Comparison of ENCODE assay signal across 23 mouse cellular contexts in the genomic region with DNA sequence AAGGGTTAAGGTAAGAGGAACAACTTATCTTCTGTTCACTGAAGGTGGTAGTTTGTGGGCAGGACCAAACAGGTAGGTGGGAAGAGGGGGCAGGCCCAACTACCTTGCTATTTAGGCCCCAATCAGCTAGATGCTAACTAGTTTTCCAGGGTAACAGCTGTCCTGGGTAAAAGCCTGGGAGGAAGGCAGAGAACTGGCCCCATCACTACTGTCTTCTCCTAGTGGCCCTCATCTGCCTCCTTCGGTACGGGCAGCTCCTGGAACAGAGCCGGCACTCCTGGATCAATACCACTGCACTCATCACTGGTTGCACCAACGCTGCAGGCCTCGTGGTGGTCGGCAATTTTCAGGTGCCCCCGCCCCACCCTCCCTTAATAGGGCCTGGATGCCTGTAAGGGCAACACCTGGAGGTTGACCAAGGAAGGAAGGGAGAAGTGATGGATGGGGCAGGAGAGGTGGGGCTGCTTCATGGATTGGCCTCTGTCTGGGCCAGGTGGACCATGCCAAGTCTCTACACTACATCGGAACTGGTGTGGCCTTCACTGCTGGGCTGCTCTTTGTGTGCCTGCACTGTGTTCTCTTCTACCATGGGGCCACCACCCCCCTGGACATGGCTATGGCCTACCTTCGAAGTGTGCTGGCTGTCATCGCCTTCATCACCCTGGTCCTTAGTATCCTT. TPM values are rescaled to one million over a fixed set of nuclear protein-coding genes. Genes with fewer than 3 reads are reported as not detected.
A peak's percentile ranks its signal among the peaks of the same experiment; 100 is the strongest.
DNase-seq lines count a peak whose midpoint lies in the region; ATAC-seq and TF ChIP-seq lines count a peak whose summit lies in the region.
"Had no signal": no experiment of that assay in that cellular context is flagged by ENCODE, and none has a peak within 500 bp of the region (broad histone marks: within the 10 kb centered on the region; RNA-seq: fewer than 3 reads in every experiment).

No protein-coding gene starts in this region.

- H3K27ac ChIP-seq in kidney, adult 2 months (ENCODE audit: insufficient read depth, low read depth, low read length), result no peak overlapping the region
- H3K27ac ChIP-seq in kidney, embryonic 14.5 days (ENCODE audit: low read depth, low read length), result no peak overlapping the region
- peak overlapping the region; percentile 50; the same call in 1 of the 2 replicates for H3K27ac ChIP-seq in stomach, embryonic 16.5 days (ENCODE audit: low read length)
- no peak overlapping the region; the same call in 1 of the 2 replicates for H3K27ac ChIP-seq in stomach, postnatal 0 days (replicated peaks)
- H3K27ac ChIP-seq: embryonic facial prominence, embryonic 12.5 days; hindbrain, embryonic 15.5 days; kidney, embryonic 15.5 days; left cerebral cortex, adult 2 months; lung, embryonic 15.5 days had no signal

- no peak overlapping the region for H3K4me3 ChIP-seq in kidney, adult 2 months (ENCODE audit: insufficient read depth, low read depth, low read length)
- H3K4me3 ChIP-seq in kidney, embryonic 14.5 days (ENCODE audit: low read length), result no peak overlapping the region
- no peak overlapping the region for H3K4me3 ChIP-seq in stomach, embryonic 16.5 days (replicated peaks; ENCODE audit: low read length)
- H3K4me3 ChIP-seq in stomach, postnatal 0 days (ENCODE audit: low read depth, low read length), result no peak overlapping the region
- H3K4me3 ChIP-seq: embryonic facial prominence, embryonic 12.5 days; forebrain, embryonic 15.5 days; hindbrain, embryonic 15.5 days; intestine, embryonic 15.5 days; kidney, embryonic 15.5 days; left cerebral cortex, adult 2 months; lung, embryonic 15.5 days had no signal

- H3K4me2 ChIP-seq in kidney, embryonic 14.5 days (replicated peaks; ENCODE audit: low read depth, low read length), result no peak overlapping the region
- H3K4me2 ChIP-seq in stomach, embryonic 16.5 days (ENCODE audit: low read depth, low read length), result 0 out of 2 replicates have a peak overlapping the region, but pooled peaks have one; percentile 10
- H3K4me2 ChIP-seq in stomach, postnatal 0 days (replicated peaks; ENCODE audit: low read depth), result no peak overlapping the region
- H3K4me2 ChIP-seq: embryonic facial prominence, embryonic 12.5 days; forebrain, embryonic 15.5 days; hindbrain, embryonic 15.5 days; intestine, embryonic 15.5 days; kidney, embryonic 15.5 days; lung, embryonic 15.5 days had no signal

- H3K27me3 ChIP-seq in kidney, adult 2 months (replicated peaks; ENCODE audit: control insufficient read depth, insufficient read depth, low read length), result no peaks in the 10 kb centered on the region
- H3K27me3 ChIP-seq in kidney, embryonic 14.5 days (ENCODE audit: control insufficient read depth, insufficient read depth, low read length), result no peaks in the 10 kb centered on the region
- H3K27me3 ChIP-seq in stomach, embryonic 16.5 days (ENCODE audit: control insufficient read depth, insufficient read depth, low read length), result no peaks in the 10 kb centered on the region
- H3K27me3 ChIP-seq in stomach, postnatal 0 days (ENCODE audit: control insufficient read depth, insufficient read depth, low read length), result no peaks in the 10 kb centered on the region
- H3K27me3 ChIP-seq: embryonic facial prominence, embryonic 12.5 days; forebrain, embryonic 15.5 days; hindbrain, embryonic 15.5 days; intestine, embryonic 15.5 days; kidney, embryonic 15.5 days; lung, embryonic 15.5 days; Patski had no signal

- TF ChIP-seq CTCF in kidney, adult 2 months (conservative IDR thresholded peaks at IDR 0.05; ENCODE audit: insufficient read depth, insufficient read length, low read depth, low read length), result no peak
- TF ChIP-seq CTCF in stomach, postnatal 0 days (IDR thresholded peaks at IDR 0.05; ENCODE audit: low read depth), result no peak

- peaks cover 30% of the 10 kb centered on the region; the same call in 1 of the 2 replicates for H3K4me1 ChIP-seq in kidney, adult 2 months (ENCODE audit: control insufficient read depth, insufficient read depth, low read length)
- peaks cover 20% of the 10 kb centered on the region for H3K4me1 ChIP-seq in kidney, embryonic 14.5 days (ENCODE audit: control insufficient read depth, insufficient read depth, low read length)
- H3K4me1 ChIP-seq in stomach, embryonic 16.5 days (ENCODE audit: control insufficient read depth, insufficient read depth, low read length), result peaks cover 49% of the 10 kb centered on the region
- peaks cover 13% of the 10 kb centered on the region for H3K4me1 ChIP-seq in stomach, postnatal 0 days (replicated peaks; ENCODE audit: control insufficient read depth, insufficient read depth)

- H3K9ac ChIP-seq in kidney, embryonic 14.5 days (ENCODE audit: low read depth, low read length), result no peak overlapping the region
- no peak overlapping the region for H3K9ac ChIP-seq in stomach, embryonic 16.5 days (ENCODE audit: low read length)
- no peak overlapping the region for H3K9ac ChIP-seq in stomach, postnatal 0 days (ENCODE audit: low read length)
- H3K9ac ChIP-seq: forebrain, embryonic 15.5 days; hindbrain, embryonic 15.5 days; intestine, embryonic 15.5 days; kidney, embryonic 15.5 days; lung, embryonic 15.5 days had no signal

- H3K36me3 ChIP-seq in kidney, adult 2 months (ENCODE audit: control insufficient read depth, insufficient read depth, low read length), result peaks cover 7% of the 10 kb centered on the region; the same call in 1 of the 2 replicates
- peaks cover 28% of the 10 kb centered on the region for H3K36me3 ChIP-seq in kidney, embryonic 14.5 days (ENCODE audit: control insufficient read depth, insufficient read depth, low read length)
- 0 out of 2 replicates have a peak, but pooled peaks cover 11% of the 10 kb centered on the region for H3K36me3 ChIP-seq in stomach, embryonic 16.5 days (ENCODE audit: control insufficient read depth, insufficient read depth, low read length)
- 0 out of 2 replicates have a peak, but pooled peaks cover 4% of the 10 kb centered on the region for H3K36me3 ChIP-seq in stomach, postnatal 0 days (ENCODE audit: control insufficient read depth, insufficient read depth, low read length)
- H3K36me3 ChIP-seq: intestine, embryonic 15.5 days had no signal

- peak; percentile 47 for TF ChIP-seq POLR2A in kidney, adult 2 months (IDR thresholded peaks at IDR 0.05; ENCODE audit: low read depth, low read length)

- H3K9me3 ChIP-seq in kidney, embryonic 14.5 days (ENCODE audit: control insufficient read depth, low read length), result no peaks in the 10 kb centered on the region
- no peaks in the 10 kb centered on the region for H3K9me3 ChIP-seq in stomach, embryonic 16.5 days (replicated peaks; ENCODE audit: control insufficient read depth, low read length)
- no peaks in the 10 kb centered on the region for H3K9me3 ChIP-seq in stomach, postnatal 0 days (ENCODE audit: control insufficient read depth, low read length)
- H3K9me3 ChIP-seq: embryonic facial prominence, embryonic 12.5 days; forebrain, embryonic 15.5 days; hindbrain, embryonic 15.5 days; intestine, embryonic 15.5 days; kidney, embryonic 15.5 days; lung, embryonic 15.5 days had no signal

- WGBS in kidney, adult 2 months, result 75% methylated on average over 10 of the region's 10 CpGs
- WGBS in kidney, embryonic 14.5 days, result 89% methylated on average over 10 of the region's 10 CpGs
- 81% methylated on average over 10 of the region's 10 CpGs for WGBS in stomach, embryonic 16.5 days
- WGBS in stomach, postnatal 0 days, result 79% methylated on average over 10 of the region's 10 CpGs

- ATAC-seq in kidney, embryonic 14.5 days (ENCODE audit: low FRiP score, low TSS enrichment), result no peak
- ATAC-seq in stomach, embryonic 16.5 days (ENCODE audit: insufficient read depth, low FRiP score), result no peak
- ATAC-seq in stomach, postnatal 0 days (ENCODE audit: low FRiP score, low TSS enrichment), result no peak
- ATAC-seq: forebrain, embryonic 15.5 days; intestine, embryonic 15.5 days; Patski had no signal

- no peak for TF ChIP-seq EP300 in stomach, postnatal 0 days (optimal IDR thresholded peaks at IDR 0.05)

- DNase-seq in cerebellum, adult 11-12 months, result peak; percentile 21
- no peak for DNase-seq in cerebellum, postnatal 36 days
- DNase-seq in kidney, adult 2 months, result no peak
- DNase-seq in stomach, postnatal 0 days (ENCODE audit: low spot score), result no peak
- DNase-seq in spleen, postnatal 10 days (ENCODE audit: low spot score in 2 of 2), result no peak
- no peak for DNase-seq in adrenal gland, postnatal 14 days
- DNase-seq: adrenal gland, postnatal 10 days; cerebellum, adult 11 months; gastrocnemius, postnatal 14 days; kidney, postnatal 4 days; layer of hippocampus, adult 9-11 months; left cerebral cortex, postnatal 4 days; midbrain, embryonic 14.5 days had no signal

RNA-seq across cellular contexts. Expression of a gene that starts 3.0 kb away (rescaled TPM):
- polyA plus RNA-seq in kidney, adult 2 months (2012; rRNA removed), result 171 and 189 TPM in 2 replicates
- 18.3 and 18.7 TPM in 2 replicates for polyA plus RNA-seq in kidney, embryonic 14.5 days (2014; fragmentation: Nextera tagmentation; extraction: Ambion mirVana)
- polyA plus RNA-seq in stomach, embryonic 16.5 days (2015; fragmentation: Nextera tagmentation; extraction: Ambion mirVana), result 16.6 and 18.5 TPM in 2 replicates
- 7.7 and 8.4 TPM in 2 replicates for polyA plus RNA-seq in stomach, postnatal 0 days (2015; fragmentation: Nextera tagmentation; extraction: Ambion mirVana)
- 20.2 and 36.5 TPM in 2 replicates for total RNA-seq in adrenal gland, postnatal 14 days (2021)

RNA-seq across cellular contexts. Expression of a gene that starts 8.5 kb away (rescaled TPM):
- 176 and 192 TPM in 2 replicates for polyA plus RNA-seq in kidney, adult 2 months (2012; rRNA removed)
- 103 and 106 TPM in 2 replicates for polyA plus RNA-seq in kidney, embryonic 14.5 days (2014; fragmentation: Nextera tagmentation; extraction: Ambion mirVana)
- polyA plus RNA-seq in stomach, embryonic 16.5 days (2015; fragmentation: Nextera tagmentation; extraction: Ambion mirVana), result 139 and 143 TPM in 2 replicates
- 136 and 137 TPM in 2 replicates for polyA plus RNA-seq in stomach, postnatal 0 days (2015; fragmentation: Nextera tagmentation; extraction: Ambion mirVana)
- 204 and 217 TPM in 2 replicates for total RNA-seq in adrenal gland, postnatal 14 days (2021)

RNA-seq across cellular contexts. Expression of a gene that starts 11.1 kb away (rescaled TPM):
- 15.1 and 15.2 TPM in 2 replicates for polyA plus RNA-seq in kidney, adult 2 months (2012; rRNA removed)
- 26.7 and 29.8 TPM in 2 replicates for polyA plus RNA-seq in kidney, embryonic 14.5 days (2014; fragmentation: Nextera tagmentation; extraction: Ambion mirVana)
- 25.9 and 26.7 TPM in 2 replicates for polyA plus RNA-seq in stomach, embryonic 16.5 days (2015; fragmentation: Nextera tagmentation; extraction: Ambion mirVana)
- 19.6 and 20.5 TPM in 2 replicates for polyA plus RNA-seq in stomach, postnatal 0 days (2015; fragmentation: Nextera tagmentation; extraction: Ambion mirVana)
- total RNA-seq in adrenal gland, postnatal 14 days (2021), result 25.8 and 33.1 TPM in 2 replicates

RNA-seq across cellular contexts. Expression of a gene that starts 13.2 kb away (rescaled TPM):
- 17.8 and 18.2 TPM in 2 replicates for polyA plus RNA-seq in kidney, adult 2 months (2012; rRNA removed)
- 51.3 and 69.1 TPM in 2 replicates for polyA plus RNA-seq in kidney, embryonic 14.5 days (2014; fragmentation: Nextera tagmentation; extraction: Ambion mirVana)
- 29.7 and 31.4 TPM in 2 replicates for polyA plus RNA-seq in stomach, embryonic 16.5 days (2015; fragmentation: Nextera tagmentation; extraction: Ambion mirVana)
- 20.1 and 21.0 TPM in 2 replicates for polyA plus RNA-seq in stomach, postnatal 0 days (2015; fragmentation: Nextera tagmentation; extraction: Ambion mirVana)
- total RNA-seq in adrenal gland, postnatal 14 days (2021), result 29.1 and 32.7 TPM in 2 replicates

RNA-seq across cellular contexts. Expression of a gene that starts 22.0 kb away (rescaled TPM):
- polyA plus RNA-seq in kidney, adult 2 months (2012; rRNA removed), result 48.7 and 60.1 TPM in 2 replicates
- 32.1 and 38.4 TPM in 2 replicates for polyA plus RNA-seq in kidney, embryonic 14.5 days (2014; fragmentation: Nextera tagmentation; extraction: Ambion mirVana)
- 25.2 and 30.4 TPM in 2 replicates for polyA plus RNA-seq in stomach, embryonic 16.5 days (2015; fragmentation: Nextera tagmentation; extraction: Ambion mirVana)
- 20.2 and 22.2 TPM in 2 replicates for polyA plus RNA-seq in stomach, postnatal 0 days (2015; fragmentation: Nextera tagmentation; extraction: Ambion mirVana)
- 33.9 and 40.5 TPM in 2 replicates for total RNA-seq in adrenal gland, postnatal 14 days (2021)
